Mouse (Mus musculus): ENCODE measurements around the gene Neu1.

GRCm38 (mm10) chr17:34953258-34953657 is 22.2 kb downstream of the Neu1 start:
- TF ChIP-seq CTCF (IDR thresholded peaks at IDR 0.05; ENCODE audit: low read depth, low read length) (no peak), POLR2A (IDR thresholded peaks at IDR 0.05; ENCODE audit: insufficient read depth, low read length) (no peak)

Measured in ES-Bruce4 (cell line).